Mouse (Mus musculus): ENCODE results near the gene Ccnk. TPM values are rescaled to one million over a fixed set of nuclear protein-coding genes. Genes with fewer than 3 reads are reported as not detected.
A peak's percentile ranks its signal among the peaks of the same experiment; 100 is the strongest.

Gene Ccnk
- total and polyA plus RNA-seq, 2 experiments from 2014 or later = 2.1 to 12.1 TPM

GRCm38 (mm10) chr12:108240401-108240890, 61.1 kb downstream of the Ccnk start:
- H3K9me3 ChIP-seq (ENCODE audit: low read length) = no peaks in the 10 kb centered on the region
- H3K4me1 ChIP-seq (ENCODE audit: insufficient read depth, low read length) = peaks cover 42% of the 10 kb centered on the region
- no peak for DNase-seq (ENCODE audit: low spot score)
- ATAC-seq (ENCODE audit: low FRiP score) = no peak; the same call in 1 of the 2 replicates
- no peak overlapping the region for H3K4me3 ChIP-seq (ENCODE audit: low read depth, low read length)
- no peak overlapping the region for H3K9ac ChIP-seq (replicated peaks; ENCODE audit: low read length, poor library complexity, severe bottlenecking)
- WGBS = 56% methylated on average over 13 of the region's 13 CpGs
- H3K4me2 ChIP-seq (ENCODE audit: low read depth, low read length, poor library complexity, severe bottlenecking) = peak overlapping the region; percentile 24; the same call in 1 of the 2 replicates
- H3K27me3 ChIP-seq (ENCODE audit: insufficient read depth, low read length) = no peaks in the 10 kb centered on the region
- H3K36me3 ChIP-seq (ENCODE audit: insufficient read depth, low read length) = no peaks in the 10 kb centered on the region
- H3K27ac ChIP-seq (ENCODE audit: low read depth, low read length) = no peak overlapping the region
- no peak for TF ChIP-seq CTCF (IDR thresholded peaks at IDR 0.05)

GRCm38 (mm10) chr12:108240953-108241588, 61.7 kb downstream of the Ccnk start:
- ATAC-seq (ENCODE audit: low FRiP score) (peak; percentile 31; the same call in 1 of the 2 replicates), DNase-seq (ENCODE audit: low spot score) (peak; percentile 75)
- H3K4me1 ChIP-seq (ENCODE audit: insufficient read depth, low read length) = peaks cover 45% of the 10 kb centered on the region
- H3K4me3 ChIP-seq (ENCODE audit: low read depth, low read length) = no peak overlapping the region
- H3K36me3 ChIP-seq (ENCODE audit: insufficient read depth, low read length) = no peaks in the 10 kb centered on the region
- TF ChIP-seq CTCF (IDR thresholded peaks at IDR 0.05) = peak; percentile 35; the same call in 1 of the 2 replicates
- H3K9me3 ChIP-seq (ENCODE audit: low read length) = no peaks in the 10 kb centered on the region
- no peak overlapping the region for H3K27ac ChIP-seq (ENCODE audit: low read depth, low read length)
- no peaks in the 10 kb centered on the region for H3K27me3 ChIP-seq (ENCODE audit: insufficient read depth, low read length)
- peak overlapping the region; percentile 19; the same call in 1 of the 2 replicates for H3K9ac ChIP-seq (replicated peaks; ENCODE audit: low read length, poor library complexity, severe bottlenecking)
- H3K4me2 ChIP-seq (ENCODE audit: low read depth, low read length, poor library complexity, severe bottlenecking) = peak overlapping the region; percentile 24; the same call in 1 of the 2 replicates
- WGBS = 13% methylated on average over 17 of the region's 21 CpGs

DNA sequence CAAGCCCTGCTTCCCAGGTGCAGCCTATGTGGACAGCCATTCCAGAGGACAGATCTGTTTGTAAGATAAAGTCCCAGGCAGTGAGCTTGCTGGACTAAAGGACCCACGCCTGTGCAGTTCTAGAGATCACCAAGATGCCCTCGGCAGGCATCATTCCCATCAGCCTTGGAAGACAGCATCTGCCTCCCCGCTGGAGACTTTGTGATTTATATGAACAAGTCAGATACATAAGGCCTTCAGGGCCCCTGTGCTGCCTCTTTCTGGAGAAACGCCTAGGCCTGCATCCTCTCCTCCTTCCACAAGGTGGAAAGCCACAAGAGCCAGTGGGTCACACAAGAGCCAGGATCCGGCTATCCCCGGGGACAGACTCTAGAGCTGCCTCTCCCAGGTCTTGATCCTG, 62.2 kb downstream of the Ccnk start:
- peak; percentile 60 for DNase-seq (ENCODE audit: low spot score)
- Histone ChIP-seq H3K4me2 (ENCODE audit: low read depth, low read length, poor library complexity, severe bottlenecking) (no peak overlapping the region), H3K27me3 (ENCODE audit: insufficient read depth, low read length) (no peaks in the 10 kb centered on the region), H3K9ac (replicated peaks; ENCODE audit: low read length, poor library complexity, severe bottlenecking) (peak overlapping the region; percentile 19; the same call in 1 of the 2 replicates), H3K36me3 (ENCODE audit: insufficient read depth, low read length) (no peaks in the 10 kb centered on the region), H3K4me1 (ENCODE audit: insufficient read depth, low read length) (peaks cover 45% of the 10 kb centered on the region), H3K9me3 (ENCODE audit: low read length) (no peaks in the 10 kb centered on the region), H3K27ac (ENCODE audit: low read depth, low read length) (no peak overlapping the region), H3K4me3 (ENCODE audit: low read depth, low read length) (no peak overlapping the region)
- ATAC-seq (ENCODE audit: low FRiP score) = no peak
- peak; percentile 21; the same call in 1 of the 2 replicates for TF ChIP-seq CTCF (IDR thresholded peaks at IDR 0.05)
- 32% methylated on average over 6 of the region's 6 CpGs for WGBS

GRCm38 (mm10) chr12:108242243-108242745, 62.9 kb downstream of the Ccnk start:
- no peak overlapping the region for H3K4me2 ChIP-seq (ENCODE audit: low read depth, low read length, poor library complexity, severe bottlenecking)
- H3K27me3 ChIP-seq (ENCODE audit: insufficient read depth, low read length) = no peaks in the 10 kb centered on the region
- no peaks in the 10 kb centered on the region for H3K36me3 ChIP-seq (ENCODE audit: insufficient read depth, low read length)
- H3K9me3 ChIP-seq (ENCODE audit: low read length) = no peaks in the 10 kb centered on the region
- WGBS = 33% methylated on average over 20 of the region's 20 CpGs
- no peak for TF ChIP-seq CTCF (IDR thresholded peaks at IDR 0.05)
- no peak overlapping the region for H3K4me3 ChIP-seq (ENCODE audit: low read depth, low read length)
- H3K9ac ChIP-seq (replicated peaks; ENCODE audit: low read length, poor library complexity, severe bottlenecking) = no peak overlapping the region
- H3K27ac ChIP-seq (ENCODE audit: low read depth, low read length) = no peak overlapping the region
- H3K4me1 ChIP-seq (ENCODE audit: insufficient read depth, low read length) = peaks cover 45% of the 10 kb centered on the region
- ATAC-seq (ENCODE audit: low FRiP score) (no peak), DNase-seq (ENCODE audit: low spot score) (no peak)

- DNase-seq (ENCODE audit: low spot score) (peak; percentile 52), ATAC-seq (ENCODE audit: low FRiP score) (no peak)
- peak overlapping the region; percentile 26; the same call in 1 of the 2 replicates for H3K4me2 ChIP-seq (ENCODE audit: low read depth, low read length, poor library complexity, severe bottlenecking)
- WGBS = 4% methylated on average over 8 of the region's 8 CpGs
- peak overlapping the region; percentile 59; the same call in 1 of the 2 replicates for H3K27ac ChIP-seq (ENCODE audit: low read depth, low read length)
- H3K36me3 ChIP-seq (ENCODE audit: insufficient read depth, low read length) = no peaks in the 10 kb centered on the region
- H3K9me3 ChIP-seq (ENCODE audit: low read length) = no peaks in the 10 kb centered on the region
- no peak overlapping the region for H3K4me3 ChIP-seq (ENCODE audit: low read depth, low read length)
- no peak overlapping the region for H3K9ac ChIP-seq (replicated peaks; ENCODE audit: low read length, poor library complexity, severe bottlenecking)
- H3K27me3 ChIP-seq (ENCODE audit: insufficient read depth, low read length) = no peaks in the 10 kb centered on the region
- TF ChIP-seq CTCF (IDR thresholded peaks at IDR 0.05) = no peak
- peaks cover 36% of the 10 kb centered on the region for H3K4me1 ChIP-seq (ENCODE audit: insufficient read depth, low read length)
Measured at GRCm38 (mm10) chr12:108244778-108245177, 65.4 kb downstream of the Ccnk start.

GRCm38 (mm10) chr12:108245579-108245978, 66.2 kb downstream of the Ccnk start:
- no peak overlapping the region for H3K4me3 ChIP-seq (ENCODE audit: low read depth, low read length)
- no peaks in the 10 kb centered on the region for H3K36me3 ChIP-seq (ENCODE audit: insufficient read depth, low read length)
- no peaks in the 10 kb centered on the region for H3K9me3 ChIP-seq (ENCODE audit: low read length)
- no peaks in the 10 kb centered on the region for H3K27me3 ChIP-seq (ENCODE audit: insufficient read depth, low read length)
- ATAC-seq (ENCODE audit: low FRiP score) (no peak), DNase-seq (ENCODE audit: low spot score) (no peak)
- 37% methylated on average over 9 of the region's 9 CpGs for WGBS
- no peak overlapping the region for H3K9ac ChIP-seq (replicated peaks; ENCODE audit: low read length, poor library complexity, severe bottlenecking)
- H3K4me1 ChIP-seq (ENCODE audit: insufficient read depth, low read length) = peaks cover 29% of the 10 kb centered on the region
- no peak overlapping the region for H3K4me2 ChIP-seq (ENCODE audit: low read depth, low read length, poor library complexity, severe bottlenecking)
- no peak for TF ChIP-seq CTCF (IDR thresholded peaks at IDR 0.05)
- no peak overlapping the region for H3K27ac ChIP-seq (ENCODE audit: low read depth, low read length)

Measured in midbrain, postnatal 0 days (tissue).